Mouse (Mus musculus): ENCODE results near the gene Gpd1.
"Not testable (repeated sequence)": the region's sequence is repeated elsewhere in the genome, so short reads cannot be mapped to it uniquely, and the experiment has no call there.

Gene Gpd1

DNA sequence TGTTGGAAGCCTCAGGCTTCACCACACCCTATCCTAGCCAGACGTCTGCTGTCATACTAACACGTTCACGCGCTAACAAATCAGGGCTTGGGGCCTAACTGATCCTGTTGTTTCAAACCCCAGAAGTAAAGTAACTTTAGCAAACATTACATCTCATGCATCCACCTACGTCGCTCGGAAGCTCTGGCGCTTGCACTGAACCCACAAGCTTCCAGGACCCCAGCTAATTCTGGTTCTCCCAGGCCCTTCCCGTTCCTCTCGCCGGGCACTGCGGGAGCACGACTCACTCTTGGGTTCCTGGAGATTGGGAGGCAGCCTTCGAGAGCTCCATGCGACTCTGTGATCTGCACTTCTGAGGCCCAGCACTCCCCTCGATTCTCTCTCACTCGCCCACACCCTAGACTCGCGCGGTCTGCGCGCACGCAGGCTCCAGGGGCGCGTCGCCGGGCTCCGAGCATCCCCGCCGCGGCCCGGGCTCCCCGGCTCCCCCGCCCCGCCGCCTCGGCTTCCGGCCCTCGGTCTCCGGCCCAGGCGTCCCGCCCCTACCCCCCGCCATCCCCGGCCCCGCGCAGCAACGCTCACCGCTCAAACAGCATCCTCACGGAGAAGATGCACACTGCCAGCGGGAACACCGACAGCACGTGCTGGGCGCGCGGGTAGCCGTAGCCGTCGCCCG is 54.4 kb downstream of the Gpd1 start:
- peak in 1 of 2 experiments; percentile 38 for DNase-seq (ENCODE audit: low spot score in 2 of 2)

DNA sequence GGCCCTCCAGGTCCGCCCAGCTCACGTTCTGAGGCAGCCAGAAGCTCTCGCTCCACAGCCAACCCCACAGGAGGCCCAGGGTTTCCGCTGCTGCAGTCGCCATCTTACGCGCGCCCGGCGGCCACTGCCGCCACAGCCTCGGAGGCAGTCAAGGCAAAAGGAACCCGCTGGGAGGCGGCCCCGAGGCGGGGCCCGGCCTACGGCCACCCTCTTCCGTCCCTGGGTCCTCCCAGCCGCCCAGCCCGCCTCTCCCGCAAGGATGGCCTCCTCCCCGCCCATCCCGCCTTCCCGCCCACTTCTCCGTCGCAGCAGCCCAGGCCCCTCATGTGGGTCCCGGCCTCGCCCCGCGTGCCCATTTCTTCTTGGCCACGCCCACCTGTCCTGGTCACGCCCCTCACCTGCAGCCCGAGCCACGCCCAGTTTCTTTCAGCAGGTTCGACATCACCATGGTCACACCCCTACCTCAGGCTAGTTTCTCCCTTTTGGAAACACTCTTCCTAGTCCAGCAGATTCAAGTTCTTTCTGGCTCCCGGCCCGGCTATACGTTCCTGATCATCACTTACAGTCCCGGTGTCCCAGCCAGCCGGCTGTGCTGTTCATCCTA is 55.1 kb downstream of the Gpd1 start:
- peak; percentile 75 to 83 for DNase-seq (ENCODE audit: low spot score in 2 of 2)

- DNase-seq (ENCODE audit: low spot score in 2 of 2) = not testable (repeated sequence)
Measured at GRCm38 (mm10) chr15:99772881-99772924, 55.4 kb downstream of the Gpd1 start, which contains the start of gene Cers5. Cers5 (minus strand) TSS chr15:99772885.

DNA sequence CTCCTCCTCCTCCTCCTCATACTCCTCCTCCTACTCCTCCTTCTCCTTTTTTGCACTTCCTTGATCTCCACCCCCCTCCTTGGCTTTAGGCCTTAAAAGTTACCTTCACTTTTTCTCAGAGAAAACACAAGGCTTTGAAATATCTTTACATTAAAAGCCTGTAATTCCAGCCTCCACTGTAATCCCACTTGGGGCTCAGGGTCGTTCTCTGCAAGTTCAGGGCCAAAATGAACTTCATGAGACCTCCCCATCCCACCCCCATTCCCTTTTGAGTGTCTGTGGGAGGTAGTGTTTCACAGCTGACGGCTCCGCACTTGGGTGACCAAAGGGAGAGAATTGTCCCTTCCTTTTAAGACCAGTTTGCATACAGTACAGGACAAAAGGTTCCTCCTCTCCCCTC is 55.6 kb downstream of the Gpd1 start:
- DNase-seq (ENCODE audit: low spot score in 2 of 2) = no peak

Data from frontal cortex, postnatal 10 days (tissue).